Mouse (Mus musculus) intestine, postnatal 0 days (tissue): ENCODE data around the gene Elovl5. TPM values are rescaled to one million over a fixed set of nuclear protein-coding genes. Genes with fewer than 3 reads are reported as not detected.

ENCODE experiments used
- ATAC-seq: fragments of 200-750 bp; cut with Nextera tagmentation; 2 replicates; pipeline ENCODE4 v1.8.0; 2017; ENCODE audit warnings: mild to moderate bottlenecking, moderate TSS enrichment, moderate library complexity
- H3K27ac ChIP-seq: fragments of 300-500 bp; sonication (generic); 2 replicates; pipeline ENCODE4 v1.5.1; 2014; ENCODE audit warnings: mild to moderate bottlenecking, low read depth, low read length, moderate library complexity
- H3K27me3 ChIP-seq: fragments of 300-500 bp; sonication (generic); replicated peaks from 2 replicates; pipeline ENCODE4 v1.6.1; 2014; ENCODE audit warnings: low read length, mixed read lengths; ENCODE audit not compliant: control insufficient read depth, insufficient read depth
- H3K36me3 ChIP-seq: fragments of 300-500 bp; sonication (generic); 2 replicates; pipeline ENCODE4 v1.6.1; 2014; ENCODE audit warnings: mild to moderate bottlenecking, moderate library complexity; ENCODE audit not compliant: control insufficient read depth, insufficient read depth
- H3K4me1 ChIP-seq: fragments of 300-500 bp; sonication (generic); replicated peaks from 2 replicates; pipeline ENCODE4 v1.6.1; 2014; ENCODE audit warnings: antibody characterized with exemption, low read length, mixed read lengths; ENCODE audit not compliant: control insufficient read depth, insufficient read depth
- H3K4me2 ChIP-seq: fragments of 300-500 bp; sonication (generic); replicated peaks from 2 replicates; pipeline ENCODE4 v1.6.1; 2014; ENCODE audit warnings: low read depth, mild to moderate bottlenecking, moderate library complexity
- H3K4me3 ChIP-seq: fragments of 300-500 bp; sonication (generic); 2 replicates; pipeline ENCODE4 v1.5.1; 2014; ENCODE audit warnings: low read depth, low read length
- H3K9ac ChIP-seq: fragments of 300-500 bp; sonication (generic); 2 replicates; pipeline ENCODE4 v1.6.1; 2014; ENCODE audit warnings: mild to moderate bottlenecking, low read depth, low read length
- H3K9me3 ChIP-seq: fragments of 300-500 bp; sonication (generic); 2 replicates; pipeline ENCODE4 v1.6.1; 2016; ENCODE audit warnings: mixed run types; ENCODE audit not compliant: control insufficient read depth
- CTCF ChIP-seq: sonication (generic); IDR thresholded peaks from 2 replicates; pipeline ENCODE4 v1.5.1; 2016; ENCODE audit warnings: low read depth, mild to moderate bottlenecking, control low read depth, antibody characterized with exemption, moderate library complexity
- WGBS: fragments of 180-500 bp; shearing (Covaris S2); extraction: QIAGEN DNeasy Blood & Tissue Kit; methylation state at CpG from one replicate; pipeline ENCODE4 v1.1.7; 2014; 5-methylcytosine and 5-hydroxymethylcytosine counted together
- polyA plus RNA-seq: library from polyadenylated mRNA; unstranded; fragments of >200 nt; fragmentation: Nextera tagmentation; extraction: Ambion mirVana; gene quantifications from 2 replicates; pipeline ENCODE4 v1.2.1, GENCODE M21; 2015

Gene Elovl5
- polyA plus RNA-seq, 1 experiment from 2014 or later, result 32.5 TPM

DNA sequence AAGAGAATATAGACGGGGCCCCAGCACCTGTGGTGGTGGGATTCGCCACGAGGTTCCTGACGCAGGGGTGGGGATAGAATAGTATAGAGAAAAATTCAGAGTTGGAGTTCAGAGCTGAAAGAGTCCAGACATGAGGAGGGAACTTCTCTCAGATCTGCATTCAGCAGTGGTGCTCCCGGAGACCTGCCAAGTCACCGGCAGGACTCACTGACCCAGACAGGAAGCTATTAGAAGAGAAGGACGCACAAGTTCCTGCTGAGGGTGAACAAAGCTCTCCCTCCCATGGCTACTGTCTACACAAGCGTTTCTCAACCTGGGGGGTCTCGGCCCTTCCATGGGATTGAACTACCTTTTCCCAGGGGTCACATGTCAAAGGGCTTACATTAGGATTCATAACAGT lies 78.1 kb downstream of the Elovl5 start:
- no peak overlapping the region for H3K9ac ChIP-seq
- H3K4me2 ChIP-seq, result no peak overlapping the region
- no peak for ATAC-seq
- WGBS, result 87% methylated on average over 9 of the region's 9 CpGs
- no peak overlapping the region for H3K4me3 ChIP-seq
- no peaks in the 10 kb centered on the region for H3K4me1 ChIP-seq
- no peaks in the 10 kb centered on the region for H3K27me3 ChIP-seq
- TF ChIP-seq CTCF, result no peak
- no peaks in the 10 kb centered on the region for H3K36me3 ChIP-seq
- H3K27ac ChIP-seq, result no peak overlapping the region
- no peaks in the 10 kb centered on the region for H3K9me3 ChIP-seq

DNA sequence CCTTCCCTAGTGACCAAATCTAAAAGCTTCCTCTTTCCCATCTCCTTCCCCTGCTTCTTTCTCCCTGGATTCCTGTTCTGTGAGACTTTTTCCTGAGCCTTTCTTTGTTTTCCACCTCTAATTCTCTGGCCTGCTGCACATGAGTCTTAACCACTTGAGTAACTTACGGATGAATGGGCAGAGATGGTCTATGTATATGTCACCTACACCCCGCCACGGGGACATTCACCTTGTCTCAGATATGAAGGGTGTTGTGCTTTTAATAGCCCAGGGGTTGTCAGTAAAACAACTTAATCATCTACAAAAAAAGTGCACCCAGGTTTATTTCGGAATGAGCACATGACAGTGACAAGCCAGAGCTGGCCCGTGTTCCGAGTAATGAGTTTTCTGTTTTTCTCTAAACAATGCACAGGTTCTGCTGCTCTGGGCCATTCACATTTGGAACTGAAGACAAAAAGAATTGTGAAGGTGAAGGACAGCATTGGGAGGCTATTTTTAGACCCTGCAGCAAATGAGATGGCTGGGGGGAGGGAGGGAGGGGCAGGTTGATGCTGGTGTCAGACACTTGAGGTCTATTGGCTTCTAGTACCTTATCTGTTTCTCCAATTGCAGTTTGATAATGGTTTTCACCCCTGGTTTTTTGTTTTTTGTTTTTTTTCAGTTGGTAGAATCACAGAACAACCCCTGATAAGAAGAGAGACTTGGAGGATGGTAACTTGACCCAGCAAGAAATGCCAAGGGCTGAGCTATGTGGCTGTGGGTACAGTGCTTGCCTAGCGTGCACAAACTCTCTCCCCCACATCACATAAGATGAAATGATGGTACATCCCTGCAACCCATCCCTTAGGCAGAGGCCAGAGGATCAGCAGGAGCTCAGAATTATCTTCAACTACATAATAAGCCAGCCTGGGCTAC lies 83.7 kb downstream of the Elovl5 start:
- no peak for TF ChIP-seq CTCF
- H3K9ac ChIP-seq, result no peak overlapping the region
- WGBS, result 92% methylated on average over 7 of the region's 7 CpGs
- no peak for ATAC-seq
- H3K36me3 ChIP-seq, result no peaks in the 10 kb centered on the region
- H3K27me3 ChIP-seq, result no peaks in the 10 kb centered on the region
- H3K4me1 ChIP-seq, result no peaks in the 10 kb centered on the region
- no peaks in the 10 kb centered on the region for H3K9me3 ChIP-seq
- no peak overlapping the region for H3K27ac ChIP-seq
- H3K4me3 ChIP-seq, result no peak overlapping the region
- no peak overlapping the region for H3K4me2 ChIP-seq

DNA sequence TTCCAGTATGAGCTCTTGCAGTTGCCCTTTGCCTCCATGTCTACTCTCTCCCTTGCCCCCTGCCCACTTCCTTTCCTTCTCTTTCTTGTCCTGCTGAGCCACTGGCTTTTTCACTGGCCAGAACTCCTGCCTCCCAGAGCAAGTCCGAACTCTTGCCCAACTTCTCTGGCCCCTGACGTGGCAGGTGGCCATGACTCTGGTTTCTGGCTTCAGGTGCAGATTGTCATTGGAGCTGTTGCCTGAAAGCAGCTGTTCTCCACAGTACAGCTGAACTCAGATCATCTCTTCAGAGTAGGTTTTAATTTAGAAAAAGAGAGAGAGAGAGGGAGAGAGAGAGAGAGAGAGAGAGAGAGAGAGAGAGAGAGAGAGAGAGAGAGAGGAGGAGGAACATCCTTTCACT lies 86.1 kb downstream of the Elovl5 start:
- H3K4me3 ChIP-seq, result no peak overlapping the region
- ATAC-seq, result no peak

DNA sequence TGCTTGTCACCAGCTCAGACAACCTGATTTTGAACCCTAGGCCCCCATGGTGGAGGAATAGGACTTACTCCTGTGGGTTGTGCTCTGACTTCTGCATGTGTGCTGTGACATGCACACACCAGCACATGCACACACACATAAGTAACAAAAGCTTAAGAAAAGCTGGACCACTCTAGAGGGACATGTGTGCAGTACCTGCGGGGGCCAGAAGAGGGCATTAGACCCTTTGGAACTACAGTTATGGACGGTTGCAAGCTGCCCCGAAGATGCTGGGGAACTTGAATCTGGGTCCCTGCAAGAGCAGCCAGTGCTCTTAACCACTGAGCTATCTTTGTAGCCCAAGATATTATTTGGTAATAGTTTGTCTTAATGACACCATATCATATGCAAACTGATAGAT lies 88.3 kb downstream of the Elovl5 start:
- Histone ChIP-seq H3K36me3 (no peaks in the 10 kb centered on the region), H3K9me3 (no peaks in the 10 kb centered on the region), H3K27ac (no peak overlapping the region), H3K4me1 (no peaks in the 10 kb centered on the region), H3K4me2 (no peak overlapping the region), H3K9ac (no peak overlapping the region), H3K27me3 (no peaks in the 10 kb centered on the region), H3K4me3 (no peak overlapping the region)
- 62% methylated on average over 3 of the region's 3 CpGs for WGBS
- TF ChIP-seq CTCF, result peak; percentile 71
- ATAC-seq, result no peak

More for the DNA sequence above, 86.1 kb downstream of the Elovl5 start:
- H3K36me3 ChIP-seq, result no peaks in the 10 kb centered on the region
- H3K4me2 ChIP-seq, result no peak overlapping the region
- no peak overlapping the region for H3K27ac ChIP-seq
- H3K9ac ChIP-seq, result no peak overlapping the region
- H3K4me1 ChIP-seq, result no peaks in the 10 kb centered on the region
- 82% methylated on average over 2 of the region's 2 CpGs for WGBS
- H3K9me3 ChIP-seq, result no peaks in the 10 kb centered on the region
- H3K27me3 ChIP-seq, result no peaks in the 10 kb centered on the region
- no peak for TF ChIP-seq CTCF

DNA sequence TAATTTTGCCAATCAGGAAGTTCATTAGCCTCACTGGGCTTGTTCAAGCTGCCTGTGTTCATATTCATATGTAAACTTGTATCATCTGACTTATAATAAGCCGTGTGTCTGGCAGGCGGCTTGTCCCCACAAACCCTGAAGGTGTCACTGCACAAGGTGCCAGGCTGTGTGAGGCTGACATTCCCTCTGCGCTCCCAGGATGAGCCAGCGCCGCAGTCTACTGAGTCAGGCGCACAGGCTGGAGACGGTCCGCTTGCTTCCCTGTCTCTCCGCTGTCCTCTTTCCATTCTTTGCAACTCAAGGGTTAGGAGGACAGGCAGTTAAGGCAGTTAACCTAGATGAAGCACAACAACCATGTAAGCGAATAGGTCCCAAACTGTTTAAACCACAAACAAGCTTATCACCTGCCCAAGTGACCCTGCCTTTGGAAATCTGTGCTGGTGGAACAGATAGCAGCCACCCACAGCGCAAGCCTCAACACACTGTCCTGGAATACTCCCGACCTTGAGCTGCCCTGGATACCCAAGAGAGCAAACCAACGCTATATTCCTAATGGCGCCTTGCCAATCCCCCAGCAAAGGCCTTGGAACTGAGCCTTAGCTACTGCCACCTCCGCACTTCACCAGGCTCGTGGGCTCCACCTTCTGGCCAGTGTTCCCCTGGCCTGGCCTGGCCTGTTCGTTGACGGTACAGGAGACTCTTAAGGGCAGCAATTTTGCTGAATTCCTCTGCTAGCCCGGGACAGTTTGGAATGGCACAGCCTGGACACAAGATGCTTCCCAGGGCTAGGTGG lies 89.2 kb downstream of the Elovl5 start:
- peak; percentile 41; the same call in 1 of the 2 replicates for ATAC-seq
- TF ChIP-seq CTCF, result peak; percentile 98
- Histone ChIP-seq H3K9me3 (no peaks in the 10 kb centered on the region), H3K4me2 (no peak overlapping the region), H3K27me3 (no peaks in the 10 kb centered on the region), H3K9ac (no peak overlapping the region), H3K36me3 (no peaks in the 10 kb centered on the region), H3K27ac (no peak overlapping the region), H3K4me3 (no peak overlapping the region), H3K4me1 (no peaks in the 10 kb centered on the region)
- WGBS, result 54% methylated on average over 19 of the region's 19 CpGs

DNA sequence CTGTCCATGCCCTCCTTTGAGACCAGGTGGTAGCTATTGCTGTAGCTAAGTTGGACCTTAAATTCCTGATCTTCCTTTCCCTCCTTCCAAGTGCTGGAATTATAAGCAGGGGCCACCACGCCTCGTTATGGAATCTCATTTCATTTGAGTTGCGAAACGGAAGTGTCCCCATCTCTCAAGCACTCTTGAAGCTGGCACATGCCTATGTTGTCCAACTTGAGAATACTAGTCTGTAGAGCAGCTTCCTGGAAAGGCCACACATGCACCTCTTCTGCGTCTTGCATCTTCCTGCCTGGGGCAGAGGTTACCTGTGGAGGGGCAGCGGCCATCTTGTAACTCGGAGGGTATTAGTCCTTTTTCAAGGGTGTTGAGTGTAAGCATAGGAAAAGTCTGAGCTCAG lies 92.2 kb downstream of the Elovl5 start:
- H3K27me3 ChIP-seq, result no peaks in the 10 kb centered on the region
- TF ChIP-seq CTCF, result no peak
- H3K36me3 ChIP-seq, result no peaks in the 10 kb centered on the region
- H3K4me1 ChIP-seq, result no peaks in the 10 kb centered on the region
- no peak overlapping the region for H3K27ac ChIP-seq
- H3K4me2 ChIP-seq, result no peak overlapping the region
- 84% methylated on average over 7 of the region's 7 CpGs for WGBS
- no peak overlapping the region for H3K9ac ChIP-seq
- no peak overlapping the region for H3K4me3 ChIP-seq
- ATAC-seq, result no peak
- no peaks in the 10 kb centered on the region for H3K9me3 ChIP-seq
